Mouse (Mus musculus): ENCODE results near the gene Ctxn2. TPM values are rescaled to one million over a fixed set of nuclear protein-coding genes. Genes with fewer than 3 reads are reported as not detected.
"Not testable (repeated sequence)": the region's sequence is repeated elsewhere in the genome, so short reads cannot be mapped to it uniquely, and the experiment has no call there.

The Ctxn2 gene
- under 1 TPM in 1 of 4 experiments, not detected in 3; 0.71 TPM for total RNA-seq (2022)

GRCm38 (mm10) chr2:125135903-125136811, at the start of gene Ctxn2:
TSS of gene Ctxn2 (plus strand) at chr2:125136692.
- peak; percentile 59 for DNase-seq

GRCm38 (mm10) chr2:125088757-125089156, 47.7 kb upstream of the Ctxn2 start:
- DNase-seq: no peak

GRCm38 (mm10) chr2:125092123-125092522, 44.4 kb upstream of the Ctxn2 start:
- not testable (repeated sequence) for DNase-seq

DNA sequence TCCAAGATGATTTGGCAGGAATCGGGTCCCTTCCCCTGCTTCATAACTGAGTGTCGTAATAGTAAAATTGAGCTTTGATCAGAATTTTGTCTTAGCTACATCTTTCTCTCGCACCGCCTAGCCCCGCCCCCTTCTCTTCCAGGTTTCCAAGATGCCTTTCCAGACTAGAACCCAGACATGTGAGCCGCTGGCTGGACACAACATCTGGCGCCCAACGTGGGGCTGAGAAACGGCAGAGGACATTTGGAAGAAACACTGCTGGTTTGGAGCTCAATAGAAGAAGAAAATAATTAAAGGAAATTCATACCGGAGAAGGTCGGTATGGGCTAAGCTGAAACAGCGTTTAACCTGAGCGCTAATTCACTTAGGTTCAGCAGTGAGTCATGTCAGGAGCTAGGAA, 32.0 kb upstream of the Ctxn2 start:
- DNase-seq: not testable (repeated sequence)

DNA sequence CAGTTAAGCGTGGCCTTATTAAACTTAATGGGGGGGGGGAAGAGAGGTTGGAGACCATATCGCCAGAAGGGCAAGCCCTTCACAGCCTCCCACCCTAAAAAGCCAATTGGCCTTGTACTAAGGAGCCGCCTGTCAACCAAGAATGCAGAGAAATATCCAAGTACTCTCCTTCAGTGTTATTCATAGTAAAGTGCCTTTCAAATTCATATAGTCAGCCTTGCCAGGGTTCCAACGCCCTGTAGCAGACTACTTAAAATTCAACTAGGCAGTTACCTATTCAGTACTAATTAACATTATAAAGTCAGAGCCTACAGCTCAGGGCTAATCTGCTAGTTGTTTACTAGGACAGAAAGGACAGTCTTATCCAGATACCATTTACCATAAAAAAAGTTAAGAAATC, 30.0 kb upstream of the Ctxn2 start:
- DNase-seq: not testable (repeated sequence)

DNA sequence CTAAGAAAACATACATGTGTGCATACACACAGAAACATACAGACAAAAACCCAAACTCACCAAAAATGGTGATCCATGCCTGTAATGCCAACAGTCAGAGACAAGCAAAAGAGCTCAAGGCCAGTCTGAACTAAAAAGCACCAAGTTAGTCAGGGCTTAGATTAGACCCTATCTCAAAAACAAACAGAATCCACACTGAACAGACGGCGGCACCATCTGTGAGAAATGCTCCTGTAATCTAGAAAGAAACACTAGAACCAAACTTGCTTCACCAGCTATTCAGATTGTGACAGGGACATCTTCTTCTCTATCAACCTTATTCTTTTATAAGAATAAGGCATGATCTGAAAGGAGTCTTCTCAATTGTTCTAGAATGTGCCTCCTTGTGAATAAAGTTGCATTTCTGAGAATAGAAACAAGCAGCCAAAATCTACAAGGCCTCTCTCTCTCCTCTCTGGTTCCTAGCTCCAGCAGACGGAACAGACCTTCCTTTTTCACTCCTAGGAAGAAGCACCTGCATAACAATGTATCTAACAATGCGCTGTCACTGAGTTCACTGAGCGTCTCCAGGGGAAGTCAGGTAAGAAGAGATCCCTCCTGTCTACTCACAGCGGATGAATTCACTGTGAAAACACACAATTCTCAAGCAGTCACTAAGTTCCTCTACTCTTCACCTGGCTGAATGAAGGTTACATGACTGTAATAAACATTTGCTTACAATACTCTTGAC, 16.9 kb upstream of the Ctxn2 start:
- DNase-seq: no peak

DNA sequence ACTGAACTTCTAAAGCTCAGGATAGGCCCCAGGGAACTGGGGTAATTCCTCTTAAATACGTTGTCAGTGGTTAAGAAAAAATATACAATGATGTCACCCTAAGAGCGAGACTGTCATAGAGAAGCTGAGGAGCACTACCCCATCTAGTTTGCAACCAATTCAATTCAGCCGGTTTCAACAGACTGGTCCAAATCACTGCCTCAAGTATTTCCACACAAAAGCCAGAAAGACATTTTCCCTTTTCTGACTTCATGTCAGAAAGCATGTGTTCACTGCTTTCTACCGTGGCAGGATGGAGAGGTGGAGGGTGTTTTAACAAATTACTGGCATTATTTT, 14.2 kb upstream of the Ctxn2 start:
- no peak for DNase-seq

GRCm38 (mm10) chr2:125122624-125123476, 13.6 kb upstream of the Ctxn2 start:
- peak; percentile 45 for DNase-seq

DNA sequence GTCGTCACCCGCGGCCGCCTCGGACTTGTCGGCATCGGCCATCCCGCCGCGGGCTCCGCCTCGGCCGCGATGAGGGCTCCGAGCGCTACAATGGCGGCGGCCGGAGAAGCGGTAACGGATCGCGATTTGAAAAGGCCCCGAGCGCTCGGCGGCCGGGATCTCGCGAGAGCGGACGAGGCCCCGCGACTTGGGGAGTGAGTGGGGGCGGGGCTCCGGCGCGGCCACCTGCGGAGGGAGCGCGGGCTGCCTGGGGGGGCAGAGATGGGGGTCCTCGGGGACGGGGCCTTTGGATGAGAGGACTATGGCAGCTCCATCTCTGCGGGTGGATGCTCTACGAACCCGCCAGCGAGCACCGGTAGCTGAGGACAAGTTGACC, 13.0 kb upstream of the Ctxn2 start, which contains the start of gene Myef2:
Gene Myef2, minus strand, starts transcription at position 185 of the 376 bp plus-strand sequence.
- peak; percentile 66 for DNase-seq

DNA sequence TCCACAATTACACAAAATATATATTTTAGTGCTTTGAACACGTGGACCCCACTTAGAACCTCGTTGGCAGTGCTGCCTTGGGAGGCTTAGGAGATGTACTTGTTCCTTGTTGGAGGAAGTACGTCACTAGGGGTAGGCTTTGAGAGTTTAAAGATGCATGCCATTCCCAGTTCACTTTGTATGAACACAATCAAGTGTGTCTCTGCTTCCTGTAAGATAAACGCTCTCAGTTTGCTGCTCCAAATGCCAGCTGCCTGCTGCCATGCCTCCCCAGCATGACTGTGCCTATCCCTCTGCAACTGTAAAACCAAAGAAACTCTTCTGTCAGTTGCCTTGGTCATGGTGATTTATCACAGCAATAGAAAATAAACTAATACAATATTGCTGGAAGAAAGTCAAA, 10.7 kb upstream of the Ctxn2 start:
- no peak for DNase-seq

GRCm38 (mm10) chr2:125126792-125127191, 9.7 kb upstream of the Ctxn2 start:
- DNase-seq: no peak

GRCm38 (mm10) chr2:125134113-125134512, 2.4 kb upstream of the Ctxn2 start:
- DNase-seq: no peak

DNA sequence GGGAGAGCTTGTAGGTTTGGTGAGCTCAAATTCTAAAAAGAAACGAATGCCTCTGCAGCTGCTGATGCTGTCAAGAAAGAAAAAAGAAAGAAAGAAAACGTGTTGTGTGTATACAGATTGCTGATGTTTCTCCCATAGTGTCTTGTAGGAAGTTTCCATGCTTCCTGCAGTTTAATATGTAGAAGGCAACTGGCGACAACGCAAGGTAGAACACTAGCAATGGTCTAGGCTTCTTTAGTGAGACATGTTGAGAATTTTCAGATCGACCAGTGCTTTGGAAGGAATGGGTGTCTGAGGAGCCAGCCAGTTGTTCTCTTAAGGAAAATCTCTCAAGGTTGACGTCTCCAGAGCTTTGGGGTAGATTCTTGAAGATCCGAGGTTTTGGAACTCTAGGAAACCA, 354 bp downstream of the Ctxn2 start:
- DNase-seq: no peak

DNA sequence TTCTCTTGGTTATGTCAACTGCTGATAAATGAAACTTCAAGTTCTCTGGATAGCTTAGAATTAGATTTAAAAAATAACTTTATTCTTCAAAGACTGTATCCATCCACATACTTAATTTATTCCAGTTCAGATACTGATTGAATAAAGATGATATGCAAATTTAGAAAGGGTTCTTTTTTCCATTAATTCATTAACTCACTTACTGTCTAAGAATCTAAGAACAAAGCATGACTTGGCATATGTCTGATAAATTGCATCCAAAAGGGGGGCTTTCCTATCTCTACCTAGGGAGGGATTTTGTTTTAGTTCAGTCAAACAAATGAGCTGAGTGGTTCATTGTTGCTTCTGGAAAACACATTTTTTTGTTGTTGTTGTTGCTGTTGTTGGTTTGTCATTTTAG, 5.8 kb downstream of the Ctxn2 start:
- DNase-seq: no peak

- DNase-seq: no peak
These were observed 15.9 kb downstream of the Ctxn2 start, which contains the start of gene Slc12a1 for GRCm38 (mm10) chr2:125152388-125152787. TSS of gene Slc12a1 (plus strand) at chr2:125152505.

DNA sequence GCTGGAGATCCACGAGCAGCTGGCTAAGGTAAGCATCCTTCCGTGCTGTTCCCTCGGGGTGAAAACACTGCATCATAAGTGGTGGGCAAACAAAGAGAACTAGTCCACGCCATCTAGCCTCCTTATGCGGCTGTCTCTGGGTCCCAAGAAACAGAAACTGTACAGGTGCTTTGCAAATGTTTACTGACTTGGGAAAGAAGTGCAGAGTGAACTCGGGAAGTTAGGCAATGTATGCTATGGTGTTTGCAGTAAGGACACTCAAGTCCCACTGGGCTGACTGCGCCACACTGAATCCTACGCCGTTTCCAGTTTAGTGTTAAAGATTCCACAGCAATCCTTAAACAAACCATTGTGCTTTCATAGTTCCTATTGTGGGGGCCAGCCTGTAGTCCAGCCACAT, 17.8 kb downstream of the Ctxn2 start:
- no peak for DNase-seq

DNA sequence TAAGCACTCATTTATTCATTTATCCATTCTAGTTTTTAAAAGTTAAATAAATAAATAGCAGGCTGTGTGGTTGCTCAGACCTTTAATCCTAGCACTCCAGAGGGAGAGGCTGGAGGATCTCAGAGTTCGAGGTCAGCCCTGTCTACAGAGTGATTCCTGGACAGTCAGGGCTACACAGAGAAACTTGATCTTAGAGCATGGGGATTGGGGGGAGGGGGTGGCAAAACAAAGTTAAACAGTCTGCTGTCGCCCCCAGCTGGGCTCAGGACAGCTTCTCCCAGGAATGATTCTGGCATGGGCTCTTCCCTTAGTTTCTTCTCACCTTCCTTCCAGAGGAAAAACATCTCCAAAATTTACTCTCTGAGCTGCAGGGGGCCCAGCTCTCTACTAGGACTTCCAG, 19.0 kb downstream of the Ctxn2 start:
- no peak for DNase-seq

DNA sequence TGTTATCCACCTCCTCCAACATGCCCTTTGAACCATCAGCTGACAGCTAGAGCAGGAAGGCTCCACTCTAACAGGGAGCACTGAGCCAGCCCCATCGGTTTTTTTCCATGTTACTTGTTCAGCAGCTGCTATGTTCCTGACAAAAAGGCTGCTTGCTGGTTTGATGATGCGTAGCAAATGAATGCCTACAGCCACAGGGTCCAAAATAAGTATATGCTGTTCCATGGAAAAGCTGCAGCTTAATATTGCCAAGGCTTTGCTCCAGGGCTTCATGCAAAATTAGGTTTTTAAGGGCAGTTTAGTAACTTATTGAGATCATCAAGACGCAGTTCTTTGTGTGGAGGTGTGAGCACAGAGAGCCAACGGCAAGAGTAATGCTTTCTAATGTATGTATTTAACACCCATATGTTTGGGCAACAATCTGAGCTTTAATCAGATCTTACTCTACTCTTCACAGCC, 25.5 kb downstream of the Ctxn2 start:
- DNase-seq: no peak

GRCm38 (mm10) chr2:125178225-125178798, 41.8 kb downstream of the Ctxn2 start:
- no peak for DNase-seq

DNA sequence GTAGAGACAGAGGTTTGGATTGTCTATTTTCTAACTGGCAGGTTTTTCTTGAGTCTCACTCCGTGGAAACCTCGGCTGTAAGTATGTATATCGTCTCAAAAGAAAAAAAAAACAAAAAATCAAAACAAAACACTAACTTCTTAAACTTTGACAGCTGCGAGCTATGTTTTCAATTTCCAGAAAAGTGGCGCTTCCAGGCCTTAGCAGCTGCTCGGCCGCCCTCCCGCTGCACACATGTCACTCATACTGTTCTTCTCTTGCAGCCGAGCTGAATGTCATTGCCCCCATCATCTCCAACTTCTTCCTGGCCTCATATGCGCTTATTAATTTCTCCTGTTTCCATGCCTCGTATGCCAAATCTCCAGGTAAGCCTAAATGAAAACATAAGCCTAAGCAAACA, 51.4 kb downstream of the Ctxn2 start:
- DNase-seq: no peak

DNA sequence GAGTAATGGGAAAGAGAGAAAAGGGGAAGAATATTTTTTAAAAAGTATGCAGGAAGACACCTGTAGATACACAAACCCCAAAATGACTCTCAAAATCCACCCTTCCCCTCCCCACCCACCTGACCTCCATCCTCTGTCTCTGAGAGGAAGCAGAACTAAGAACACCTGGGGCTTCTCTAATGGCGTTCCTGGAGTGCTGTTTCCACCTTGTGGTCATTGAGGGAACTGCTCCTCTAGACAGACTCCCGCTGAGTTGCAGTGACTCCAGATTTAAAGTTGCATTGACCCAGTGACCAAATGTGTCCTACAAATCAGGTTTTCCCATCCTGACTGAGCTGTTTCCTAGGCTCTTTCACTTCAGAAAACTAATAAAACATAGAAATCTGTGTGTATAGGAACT, 52.7 kb downstream of the Ctxn2 start:
- DNase-seq: peak; percentile 12

DNA sequence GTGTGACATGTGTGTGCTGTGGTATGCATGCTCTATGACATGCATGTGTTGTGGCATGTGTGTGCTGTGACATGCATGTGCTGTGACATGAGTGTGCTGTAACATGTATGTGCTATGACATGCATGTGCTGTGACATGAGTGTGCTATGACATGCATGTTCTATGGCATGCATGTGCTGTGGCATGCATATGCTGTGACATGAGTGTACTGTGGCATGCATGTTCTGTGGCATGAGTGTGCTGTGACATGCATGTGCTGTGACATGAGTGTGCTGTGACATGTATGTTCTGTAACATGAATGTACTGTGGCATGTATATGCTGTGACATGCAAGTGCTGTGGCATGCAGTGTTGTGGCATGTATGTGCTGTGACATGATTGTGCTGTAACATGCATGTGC, 56.4 kb downstream of the Ctxn2 start:
- no peak for DNase-seq

Measured in adrenal gland, adult 8-10 months (tissue).